Mouse (Mus musculus): ENCODE results near the gene Tbc1d2b.

- TF ChIP-seq POLR2A (IDR thresholded peaks at IDR 0.05; ENCODE audit: borderline replicate concordance, extremely low read depth, low read depth, low read length) = no peak
- TF ChIP-seq CTCF (IDR thresholded peaks at IDR 0.05; ENCODE audit: insufficient read depth, low read length) = no peak
Measured at GRCm38 (mm10) chr9:90315662-90316061, 45.1 kb upstream of the Tbc1d2b start.

Data from lung, adult 2 months (tissue).